Mouse (Mus musculus) neural tube, embryonic 12.5 days (tissue): Measurements from ENCODE around the gene Tmem204. TPM values are rescaled to one million over a fixed set of nuclear protein-coding genes. Genes with fewer than 3 reads are reported as not detected.

Experiments
- polyA plus RNA-seq: library from polyadenylated mRNA; unstranded; fragments of >200 nt; fragmentation: Nextera tagmentation; extraction: Ambion mirVana; gene quantifications from 2 replicates; pipeline ENCODE4 v1.2.1, GENCODE M21; 2016

Tmem204 gene
- polyA plus RNA-seq, 1 experiment from 2014 or later: 11.7 TPM

Other genes with a start within 250 kb of the Tmem204 start
- gene Hagh, start 243.4 kb downstream of the Tmem204 start, polyA plus RNA-seq: 37.5 and 40.0 TPM in 2 replicates
- gene Fahd1, start 233.2 kb downstream of the Tmem204 start, polyA plus RNA-seq: 18.2 and 18.7 TPM in 2 replicates
- 0.28 and 0.32 TPM in 2 replicates for gene Igfals, start 217.6 kb downstream of the Tmem204 start, polyA plus RNA-seq
- 75.4 and 75.9 TPM in 2 replicates for gene Nubp2, start 197.2 kb downstream of the Tmem204 start, polyA plus RNA-seq
- gene Spsb3, start 196.9 kb downstream of the Tmem204 start, polyA plus RNA-seq: 53.1 and 57.7 TPM in 2 replicates
- gene Eme2, start 188.5 kb downstream of the Tmem204 start, polyA plus RNA-seq: 41.6 and 44.5 TPM in 2 replicates
- gene Mrps34, start 188.5 kb downstream of the Tmem204 start, polyA plus RNA-seq: 89.9 and 98.4 TPM in 2 replicates
- 49.7 and 55.1 TPM in 2 replicates for gene Nme3, start 187.1 kb downstream of the Tmem204 start, polyA plus RNA-seq
- 78.9 and 82.1 TPM in 2 replicates for gene Mapk8ip3, start 146.6 kb downstream of the Tmem204 start, polyA plus RNA-seq
- 183 TPM in 2 replicates for gene Jpt2, start 122.9 kb downstream of the Tmem204 start, polyA plus RNA-seq
- gene Cramp1l, start 67.8 kb downstream of the Tmem204 start, polyA plus RNA-seq: 12.0 and 13.1 TPM in 2 replicates
- 23.0 and 29.4 TPM in 2 replicates for gene Ift140, start 67.5 kb downstream of the Tmem204 start, polyA plus RNA-seq
- gene Telo2, start 32.4 kb upstream of the Tmem204 start, polyA plus RNA-seq: 43.3 and 50.9 TPM in 2 replicates
- not detected in 2 replicates for gene Ptx4, start 37.2 kb upstream of the Tmem204 start, polyA plus RNA-seq
- 22.4 and 25.1 TPM in 2 replicates for gene Clcn7, start 49.8 kb upstream of the Tmem204 start, polyA plus RNA-seq
- gene Ccdc154, start 78.9 kb upstream of the Tmem204 start, polyA plus RNA-seq: not detected in 2 replicates
- gene Gm38655, start 91.9 kb upstream of the Tmem204 start, polyA plus RNA-seq: not detected in 2 replicates
- 34.1 and 36.2 TPM in 2 replicates for gene BC003965, start 101.0 kb upstream of the Tmem204 start, polyA plus RNA-seq
- 9.4 TPM in 2 replicates for gene Unkl, start 104.8 kb upstream of the Tmem204 start, polyA plus RNA-seq
- 67.1 and 71.3 TPM in 2 replicates for gene Gnptg, start 156.5 kb upstream of the Tmem204 start, polyA plus RNA-seq
- 66.7 and 67.0 TPM in 2 replicates for gene Tsr3, start 156.6 kb upstream of the Tmem204 start, polyA plus RNA-seq
- 2.3 and 4.0 TPM in 2 replicates for gene Baiap3, start 172.8 kb upstream of the Tmem204 start, polyA plus RNA-seq
- gene Ube2i, start 191.0 kb upstream of the Tmem204 start, polyA plus RNA-seq: 726 and 737 TPM in 2 replicates
- gene Prss34, start 214.8 kb upstream of the Tmem204 start, polyA plus RNA-seq: not detected in 2 replicates
- gene Prss28, start 225.1 kb upstream of the Tmem204 start, polyA plus RNA-seq: not detected in 2 replicates
- gene Prss29, start 235.1 kb upstream of the Tmem204 start, polyA plus RNA-seq: not detected in 2 replicates